Mouse (Mus musculus) neural tube, embryonic 14.5 days (tissue): Measurements from ENCODE around the gene Foxk1. TPM values are rescaled to one million over a fixed set of nuclear protein-coding genes. Genes with fewer than 3 reads are reported as not detected.
A peak's percentile ranks its signal among the peaks of the same experiment; 100 is the strongest.

Experiments
- ATAC-seq: fragments of 200-750 bp; cut with Nextera tagmentation; 2 replicates; pipeline ENCODE4 v1.8.0; 2017; ENCODE audit warnings: low read depth, mild to moderate bottlenecking, moderate TSS enrichment, moderate library complexity
- H3K27ac ChIP-seq: fragments of 300-500 bp; sonication (generic); 2 replicates; pipeline ENCODE4 v1.5.1; 2014; ENCODE audit warnings: low read depth, mild to moderate bottlenecking, control low read depth, low read length, moderate library complexity, mixed read lengths
- H3K27me3 ChIP-seq: fragments of 300-500 bp; sonication (generic); 2 replicates; pipeline ENCODE4 v1.6.1; 2014; ENCODE audit warnings: low read length; ENCODE audit not compliant: control insufficient read depth, insufficient read depth
- H3K36me3 ChIP-seq: fragments of 300-500 bp; sonication (generic); 2 replicates; pipeline ENCODE4 v1.6.1; 2014; ENCODE audit warnings: low read length, mixed read lengths; ENCODE audit not compliant: control insufficient read depth, insufficient read depth
- H3K4me1 ChIP-seq: fragments of 300-500 bp; sonication (generic); 2 replicates; pipeline ENCODE4 v1.6.1; 2014; ENCODE audit warnings: low read length; ENCODE audit not compliant: control insufficient read depth, insufficient read depth
- H3K4me2 ChIP-seq: fragments of 300-500 bp; sonication (generic); 2 replicates; pipeline ENCODE4 v1.6.1; 2014; ENCODE audit warnings: mild to moderate bottlenecking, low read depth, low read length, control low read depth
- H3K4me3 ChIP-seq: fragments of 300-500 bp; sonication (generic); 2 replicates; pipeline ENCODE4 v1.5.1; 2014; ENCODE audit warnings: low read depth, low read length, control low read depth, mixed read lengths
- H3K9ac ChIP-seq: fragments of 300-500 bp; sonication (generic); replicated peaks from 2 replicates; pipeline ENCODE4 v1.6.1; 2014; ENCODE audit warnings: low read depth, mild to moderate bottlenecking, control low read depth, low read length, mixed read lengths
- H3K9me3 ChIP-seq: fragments of 300-500 bp; sonication (generic); 2 replicates; pipeline ENCODE4 v1.6.1; 2016; ENCODE audit warnings: low read length; ENCODE audit not compliant: control insufficient read depth
- WGBS: fragments of 180-500 bp; shearing (Covaris S2); extraction: QIAGEN DNeasy Blood & Tissue Kit; methylation state at CpG from one replicate; pipeline ENCODE4 v1.1.7; 2014; 5-methylcytosine and 5-hydroxymethylcytosine counted together
- polyA plus RNA-seq: library from polyadenylated mRNA; unstranded; fragments of >200 nt; fragmentation: Nextera tagmentation; extraction: Ambion mirVana; gene quantifications from 2 replicates; pipeline ENCODE4 v1.2.1, GENCODE M21; 2014

Gene Foxk1
- polyA plus RNA-seq, 1 experiment from 2014 or later, result 4.3 TPM

GRCm38 (mm10) chr5:142412678-142413385 is 11.5 kb downstream of the Foxk1 start:
- Histone ChIP-seq H3K9me3 (no peaks in the 10 kb centered on the region), H3K4me3 (no peak overlapping the region), H3K36me3 (no peaks in the 10 kb centered on the region), H3K4me2 (no peak overlapping the region), H3K27me3 (no peaks in the 10 kb centered on the region), H3K27ac (no peak overlapping the region), H3K4me1 (peaks cover 18% of the 10 kb centered on the region), H3K9ac (no peak overlapping the region)
- ATAC-seq, result no peak
- 57% methylated on average over 6 of the region's 6 CpGs for WGBS

DNA sequence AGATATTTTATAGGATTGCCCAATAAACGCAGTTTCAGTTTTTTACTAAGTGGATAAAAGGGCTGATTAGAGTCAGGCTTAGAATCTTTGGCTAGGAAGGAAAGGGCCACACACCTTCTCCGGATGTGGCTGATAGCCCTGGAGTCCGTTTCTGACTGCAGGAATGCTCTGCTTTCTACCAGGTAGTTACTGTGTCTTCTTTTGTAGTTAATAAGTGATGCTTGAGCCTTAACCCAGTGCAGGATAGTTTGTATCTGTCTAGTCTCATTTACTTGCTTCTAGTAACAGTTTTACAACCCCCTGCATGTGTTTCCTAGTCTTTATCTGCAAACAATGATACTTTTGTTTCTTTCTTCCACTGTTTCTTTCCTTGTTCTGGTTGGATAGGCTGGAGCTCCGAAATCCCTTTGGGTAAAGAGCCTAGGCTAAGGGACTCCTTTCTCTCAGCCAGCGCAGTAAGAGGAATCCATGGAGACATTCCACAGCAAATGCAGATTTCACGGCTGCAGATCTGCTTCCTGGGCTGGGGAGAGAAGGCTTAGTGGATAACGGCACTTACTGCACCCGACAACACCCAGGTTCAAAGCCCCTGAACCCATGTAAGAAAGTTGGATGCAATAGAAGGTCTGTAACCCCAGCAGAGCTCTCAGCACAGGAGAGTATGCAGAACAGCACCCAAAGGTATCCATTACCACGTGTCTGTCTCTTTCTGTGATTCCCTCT is 12.6 kb downstream of the Foxk1 start:
- H3K9ac ChIP-seq, result no peak overlapping the region
- no peak for ATAC-seq

DNA sequence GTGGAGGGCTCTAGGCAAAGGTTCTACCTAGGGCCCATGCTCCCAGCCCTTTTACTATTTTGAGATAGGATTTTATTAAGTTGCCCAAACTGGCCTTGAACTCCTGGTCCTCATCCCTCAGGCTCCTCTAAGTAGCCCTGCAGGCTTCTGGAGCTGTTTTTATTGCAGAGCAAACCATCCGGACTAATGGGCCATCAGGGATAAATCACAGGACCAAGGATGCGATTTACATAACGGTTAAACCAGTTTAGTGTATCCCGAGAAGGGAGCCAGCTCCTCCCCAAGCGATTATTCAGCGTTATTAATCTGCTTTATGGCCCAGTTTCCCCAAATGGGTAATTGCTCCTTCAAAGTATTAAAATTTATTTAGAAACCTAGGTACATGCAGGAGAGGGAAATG is 14.1 kb downstream of the Foxk1 start:
- peak; percentile 52; the same call in 1 of the 2 replicates for ATAC-seq
- Histone ChIP-seq H3K9me3 (no peaks in the 10 kb centered on the region), H3K9ac (no peak overlapping the region), H3K4me2 (no peak overlapping the region), H3K36me3 (no peaks in the 10 kb centered on the region), H3K27ac (no peak overlapping the region), H3K4me3 (no peak overlapping the region), H3K27me3 (no peaks in the 10 kb centered on the region), H3K4me1 (peaks cover 14% of the 10 kb centered on the region)
- 11% methylated on average over 6 of the region's 6 CpGs for WGBS

More for the DNA sequence above, 12.6 kb downstream of the Foxk1 start:
- no peaks in the 10 kb centered on the region for H3K9me3 ChIP-seq
- H3K4me3 ChIP-seq, result no peak overlapping the region
- H3K4me1 ChIP-seq, result peaks cover 18% of the 10 kb centered on the region
- no peaks in the 10 kb centered on the region for H3K27me3 ChIP-seq
- H3K4me2 ChIP-seq, result no peak overlapping the region
- no peaks in the 10 kb centered on the region for H3K36me3 ChIP-seq
- WGBS, result 21% methylated on average over 9 of the region's 9 CpGs
- H3K27ac ChIP-seq, result no peak overlapping the region

- no peak overlapping the region for H3K4me2 ChIP-seq
- no peaks in the 10 kb centered on the region for H3K27me3 ChIP-seq
- 0 out of 2 replicates have a peak overlapping the region, but pooled peaks have one; percentile 8 for H3K27ac ChIP-seq
- WGBS, result 33% methylated on average over 14 of the region's 14 CpGs
- H3K36me3 ChIP-seq, result no peaks in the 10 kb centered on the region
- H3K9ac ChIP-seq, result no peak overlapping the region
- H3K9me3 ChIP-seq, result no peaks in the 10 kb centered on the region
- peaks cover 14% of the 10 kb centered on the region; the same call in 1 of the 2 replicates for H3K4me1 ChIP-seq
- ATAC-seq, result no peak
- H3K4me3 ChIP-seq, result no peak overlapping the region
These were observed 14.9 kb downstream of the Foxk1 start for GRCm38 (mm10) chr5:142416070-142416775.

DNA sequence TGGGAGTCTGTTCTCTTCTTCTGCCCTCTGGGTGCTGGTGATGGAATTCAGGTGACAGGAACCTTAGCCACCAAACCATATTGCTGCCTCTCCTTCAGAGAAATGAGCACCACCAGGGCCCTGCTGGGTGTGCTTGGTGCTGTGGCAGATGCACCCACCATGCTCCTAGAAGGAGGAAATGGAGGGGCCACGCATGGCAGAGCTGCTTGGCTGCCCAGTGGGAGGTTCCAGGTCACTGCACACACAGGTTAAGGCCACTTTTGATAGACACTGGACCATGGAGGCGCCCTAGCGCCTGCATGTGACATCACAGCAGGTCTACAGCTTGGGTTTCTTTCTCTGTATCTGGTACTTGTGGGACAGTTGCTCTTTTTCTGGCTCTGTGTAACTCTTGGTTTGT is 15.8 kb downstream of the Foxk1 start:
- Histone ChIP-seq H3K27me3 (no peaks in the 10 kb centered on the region), H3K9me3 (no peaks in the 10 kb centered on the region), H3K9ac (no peak overlapping the region), H3K27ac (no peak overlapping the region), H3K4me2 (no peak overlapping the region), H3K36me3 (no peaks in the 10 kb centered on the region), H3K4me3 (no peak overlapping the region), H3K4me1 (peaks cover 14% of the 10 kb centered on the region; the same call in 1 of the 2 replicates)
- 80% methylated on average over 3 of the region's 3 CpGs for WGBS
- ATAC-seq, result no peak

DNA sequence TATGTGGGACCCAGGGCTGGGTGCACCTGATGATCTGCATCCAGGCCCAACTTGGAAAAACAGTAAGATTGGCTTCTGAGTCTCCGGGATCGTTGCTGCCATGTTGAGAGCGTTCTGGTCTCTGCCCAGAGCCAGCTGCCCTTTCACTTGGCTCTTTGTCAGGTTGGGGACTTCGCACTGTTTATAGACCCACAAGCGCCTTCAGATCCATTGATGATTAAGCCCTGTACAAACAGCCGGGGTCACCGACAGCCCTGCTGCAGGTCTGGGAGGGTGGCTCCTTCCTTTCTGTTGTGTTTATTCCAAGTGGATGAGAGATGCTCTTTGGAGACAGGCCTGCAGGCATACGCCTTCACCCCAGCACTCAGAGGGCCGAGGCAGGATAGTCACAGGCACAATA is 16.6 kb downstream of the Foxk1 start:
- Histone ChIP-seq H3K27ac (no peak overlapping the region), H3K9ac (no peak overlapping the region), H3K27me3 (no peaks in the 10 kb centered on the region), H3K36me3 (no peaks in the 10 kb centered on the region), H3K4me1 (peaks cover 14% of the 10 kb centered on the region; the same call in 1 of the 2 replicates), H3K9me3 (no peaks in the 10 kb centered on the region), H3K4me3 (no peak overlapping the region), H3K4me2 (no peak overlapping the region)
- ATAC-seq, result no peak
- 80% methylated on average over 9 of the region's 9 CpGs for WGBS

DNA sequence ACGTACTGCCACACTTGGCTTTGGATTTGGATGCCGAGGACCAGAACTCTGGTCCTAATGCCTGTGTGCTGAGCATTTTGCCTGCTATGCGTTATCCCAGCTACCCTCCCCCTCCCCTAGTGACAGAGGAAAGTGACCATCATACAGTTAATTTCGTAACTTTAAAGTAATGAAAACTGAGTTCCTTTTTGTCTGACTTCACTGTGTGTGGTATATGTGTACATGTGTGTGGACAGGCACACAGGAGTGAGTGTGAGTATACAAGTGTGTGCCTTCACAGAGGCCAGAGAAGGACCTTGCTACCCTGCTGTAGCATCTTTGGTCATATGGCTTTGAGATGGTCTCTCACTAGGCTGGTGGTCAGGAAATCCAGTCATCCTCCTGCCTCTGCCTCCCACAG is 17.1 kb downstream of the Foxk1 start:
- Histone ChIP-seq H3K9me3 (no peaks in the 10 kb centered on the region), H3K9ac (no peak overlapping the region), H3K4me3 (no peak overlapping the region), H3K4me1 (peaks cover 14% of the 10 kb centered on the region; the same call in 1 of the 2 replicates), H3K27me3 (no peaks in the 10 kb centered on the region), H3K4me2 (no peak overlapping the region), H3K27ac (no peak overlapping the region), H3K36me3 (no peaks in the 10 kb centered on the region)
- no peak for ATAC-seq
- WGBS, result 94% methylated on average over 4 of the region's 4 CpGs

DNA sequence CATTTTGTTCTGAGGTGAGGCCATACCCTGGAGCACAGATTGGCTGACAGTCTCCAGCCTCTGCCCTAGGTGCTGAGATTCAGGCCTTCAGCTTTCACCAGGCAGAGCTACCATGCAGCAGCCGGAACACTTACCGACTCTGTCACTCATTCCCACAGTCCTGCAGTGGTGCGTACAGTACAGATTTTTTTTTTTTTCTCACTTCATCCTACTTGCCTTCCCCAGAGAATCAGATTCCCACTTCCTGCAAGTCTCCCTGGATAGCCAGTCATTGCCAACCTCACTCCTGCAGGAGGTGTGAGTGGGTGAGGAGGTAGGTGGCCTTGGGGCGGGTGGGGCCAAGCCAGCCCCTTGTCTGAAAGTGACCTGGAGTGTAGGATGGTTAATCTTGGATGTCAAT is 19.0 kb downstream of the Foxk1 start:
- Histone ChIP-seq H3K9me3 (no peaks in the 10 kb centered on the region), H3K36me3 (no peaks in the 10 kb centered on the region), H3K4me3 (no peak overlapping the region), H3K4me1 (peaks cover 5% of the 10 kb centered on the region; the same call in 1 of the 2 replicates), H3K27me3 (no peaks in the 10 kb centered on the region), H3K27ac (no peak overlapping the region), H3K4me2 (no peak overlapping the region), H3K9ac (no peak overlapping the region)
- ATAC-seq, result no peak
- WGBS, result 92% methylated on average over 4 of the region's 4 CpGs

DNA sequence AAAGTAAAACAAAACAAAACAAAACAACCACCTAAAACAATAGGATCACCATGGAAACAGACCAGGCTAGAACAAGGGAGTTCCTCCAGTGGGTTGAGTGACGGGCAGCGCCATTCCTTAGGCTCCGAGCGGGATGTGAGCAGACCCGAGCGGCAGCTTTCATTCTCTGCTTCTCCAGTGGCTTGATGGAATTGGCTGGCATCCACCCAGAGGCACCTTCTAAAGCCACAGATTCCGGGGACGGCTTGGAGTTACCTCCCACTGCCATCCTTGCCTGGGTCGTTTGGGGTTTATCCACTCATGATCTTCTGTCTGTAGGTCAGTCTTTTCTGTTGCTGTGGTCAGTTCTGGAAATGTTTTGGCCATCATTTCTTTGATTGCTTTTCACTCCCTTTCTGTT is 19.6 kb downstream of the Foxk1 start:
- Histone ChIP-seq H3K4me3 (no peak overlapping the region), H3K27me3 (no peaks in the 10 kb centered on the region), H3K4me1 (0 out of 2 replicates have a peak, but pooled peaks cover 3% of the 10 kb centered on the region), H3K9me3 (no peaks in the 10 kb centered on the region), H3K9ac (no peak overlapping the region), H3K27ac (no peak overlapping the region), H3K4me2 (no peak overlapping the region), H3K36me3 (no peaks in the 10 kb centered on the region)
- 78% methylated on average over 9 of the region's 9 CpGs for WGBS
- ATAC-seq, result no peak
